Mouse (Mus musculus) retina, embryonic 14.5 days (tissue): Measurements from ENCODE around the gene Acvr2a.

ENCODE experiments used
- DNase-seq: peaks from one replicate; pipeline ENCODE4 v3.0.0-alpha.2; 2015; ENCODE audit warnings: low spot score

Gene Acvr2a

DNA sequence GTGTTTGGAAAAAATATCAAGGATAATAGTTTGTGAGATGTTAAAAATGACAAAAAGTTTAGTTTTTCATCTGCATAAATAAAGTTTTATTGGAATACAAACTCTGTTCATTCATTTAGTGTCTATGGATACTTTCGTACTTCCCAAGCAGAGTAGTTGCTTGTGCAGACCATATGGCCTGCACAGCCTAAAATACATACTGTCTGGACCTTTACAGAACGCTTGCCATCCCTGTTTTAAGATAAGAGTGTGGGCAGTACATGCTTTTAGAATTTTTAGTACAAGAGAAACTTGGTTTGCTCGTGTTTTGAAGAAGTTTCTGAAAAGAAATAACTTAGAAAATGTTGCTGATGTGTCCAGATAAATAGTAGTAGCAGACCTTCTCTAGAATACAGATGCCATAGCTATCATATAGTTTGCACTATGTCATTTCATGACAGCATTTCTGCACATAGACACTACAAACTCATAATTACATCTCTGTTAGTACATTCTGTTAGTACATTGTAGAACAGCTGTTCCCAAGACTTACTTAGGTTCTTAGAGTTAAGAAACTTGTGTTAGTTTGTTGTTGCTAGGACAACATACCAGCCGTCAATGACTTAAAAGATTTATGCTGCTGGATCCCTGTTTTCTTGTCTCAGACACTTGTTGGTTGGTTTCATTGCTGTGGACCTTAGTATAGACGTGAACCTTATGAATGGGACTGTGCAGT lies 54.4 kb downstream of the Acvr2a start:
- no peak for DNase-seq

DNA sequence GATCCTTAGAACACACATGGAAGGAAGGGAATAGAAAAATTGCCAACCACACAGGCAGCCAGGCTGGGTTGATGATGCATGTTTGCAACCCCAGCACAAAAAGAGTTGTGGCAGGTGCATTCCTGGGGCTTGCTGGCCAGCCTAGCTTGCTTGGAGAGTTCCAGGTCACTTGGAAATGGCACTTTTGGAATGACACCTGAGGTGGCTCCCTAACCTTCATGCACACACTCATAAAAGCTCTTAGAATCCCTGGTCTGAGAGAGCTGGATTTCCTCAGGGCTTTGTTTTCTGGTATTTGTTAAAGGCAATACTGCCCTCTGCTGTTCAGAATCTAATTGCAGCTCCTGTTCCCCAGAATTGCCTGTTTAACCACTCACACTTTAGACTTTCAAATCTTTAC lies 72.0 kb downstream of the Acvr2a start:
- DNase-seq: peak; percentile 92

DNA sequence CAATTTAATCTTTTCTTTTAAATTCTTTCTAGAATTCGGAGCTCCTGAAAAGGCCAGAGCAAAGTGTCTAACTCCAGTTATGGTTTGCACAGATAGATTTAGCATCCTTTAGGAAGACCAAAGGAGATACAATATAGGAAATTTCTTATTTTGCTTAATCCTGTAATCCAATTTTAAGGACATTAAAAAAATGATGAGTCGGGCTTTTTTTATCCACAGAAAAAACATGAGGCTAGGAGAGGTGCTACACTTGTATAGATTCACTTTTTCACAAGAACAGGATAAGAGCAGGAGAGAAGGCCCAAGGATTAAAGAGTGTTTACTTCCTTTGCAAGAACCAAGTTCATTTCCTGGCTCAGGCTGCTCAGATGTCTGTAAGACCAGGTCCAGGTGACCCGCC lies 81.3 kb downstream of the Acvr2a start:
- no peak for DNase-seq

DNA sequence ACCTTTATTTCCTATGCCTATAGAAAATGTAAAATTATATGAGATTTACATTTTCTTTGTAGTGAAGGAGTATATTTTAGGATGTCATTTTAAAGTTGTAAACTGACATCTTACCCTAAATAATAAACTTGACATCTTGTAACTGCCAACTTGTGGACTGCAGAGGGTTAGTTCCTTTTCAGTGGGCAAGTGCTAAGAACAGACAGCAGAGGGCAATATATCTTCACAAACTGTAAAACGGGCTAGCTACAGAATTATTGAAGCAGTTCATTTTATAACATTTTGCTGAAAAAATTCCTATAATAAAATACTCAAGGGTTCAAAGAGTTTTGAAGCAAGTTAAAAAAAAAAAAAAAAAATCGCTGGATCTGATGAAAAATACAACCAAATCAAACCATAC lies 95.0 kb downstream of the Acvr2a start:
- peak; percentile 57 for DNase-seq

DNA sequence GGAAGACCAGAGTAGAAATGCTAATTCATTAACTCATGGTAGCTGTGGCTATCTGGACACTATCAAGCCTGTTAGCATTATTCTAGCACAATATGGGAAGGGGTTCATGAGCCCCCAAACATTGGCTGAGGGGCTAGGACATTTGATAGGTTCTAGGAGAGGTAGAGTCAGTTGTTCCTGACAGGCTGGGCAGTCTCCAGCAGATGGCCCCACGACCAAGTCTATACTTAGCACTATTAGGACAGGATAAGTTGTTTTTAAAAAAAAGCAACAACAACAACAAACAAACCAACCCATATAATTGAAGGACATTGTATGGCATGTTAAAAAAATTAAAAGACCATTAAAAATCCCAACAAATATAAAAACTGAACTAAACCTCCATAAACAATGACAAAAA lies 100.3 kb downstream of the Acvr2a start:
- DNase-seq: no peak

DNA sequence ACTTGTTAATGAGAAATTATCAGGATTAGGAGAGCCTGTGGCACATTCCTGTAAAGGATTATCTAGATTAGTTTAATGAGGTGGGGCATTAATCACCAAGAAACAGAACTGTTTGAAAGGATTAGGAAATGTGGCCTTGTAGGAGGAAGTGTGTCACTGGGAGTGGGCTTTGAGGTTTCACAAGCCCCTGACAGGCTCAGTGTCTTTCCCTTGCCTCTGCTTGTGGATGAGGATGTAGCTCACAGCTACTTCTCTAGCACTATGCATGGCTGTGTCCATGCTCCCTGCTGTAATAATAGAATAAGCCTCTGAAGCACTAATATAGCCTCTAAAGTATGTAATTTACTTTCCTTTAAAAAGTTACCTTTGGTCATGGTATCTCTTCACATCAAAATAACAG lies 101.9 kb downstream of the Acvr2a start:
- peak; percentile 9 for DNase-seq

DNA sequence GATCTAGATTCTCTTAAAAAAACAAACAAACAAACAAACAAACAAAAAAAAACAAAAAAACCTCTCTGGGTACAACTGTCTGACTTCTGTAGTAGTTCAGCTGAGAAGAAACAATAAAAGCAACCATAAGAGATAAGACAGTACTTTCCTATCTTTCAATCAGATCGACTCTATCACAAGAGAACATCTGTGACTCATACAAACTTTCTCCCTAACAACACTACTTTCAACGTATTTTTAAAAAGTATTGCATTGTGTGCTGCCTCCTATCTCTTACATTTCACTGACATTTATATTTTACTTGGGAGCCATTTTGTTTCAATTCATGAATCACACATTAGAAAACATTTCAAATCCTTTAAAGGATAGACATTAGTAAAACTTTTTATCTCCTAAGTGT lies 121.1 kb downstream of the Acvr2a start:
- no peak for DNase-seq

DNA sequence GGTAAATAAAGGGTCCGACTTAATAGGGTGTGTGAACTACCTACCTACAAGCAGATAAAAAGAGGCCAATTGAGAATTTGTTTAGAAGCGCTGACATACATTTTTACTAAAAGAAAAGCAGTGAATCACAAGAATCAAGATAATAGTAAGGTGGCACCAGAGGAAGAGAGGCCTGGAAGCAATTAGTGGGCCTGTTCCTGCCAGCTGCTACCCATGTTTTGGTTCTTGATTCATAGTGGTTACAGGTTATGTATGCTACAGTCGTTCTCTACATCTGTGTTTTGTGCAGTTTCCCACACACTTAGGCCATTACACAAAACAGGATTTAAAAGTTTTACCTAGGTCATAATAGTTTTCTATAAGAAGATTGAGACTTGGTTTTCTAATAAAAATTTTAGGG lies 133.9 kb downstream of the Acvr2a start:
- DNase-seq: peak; percentile 9

DNA sequence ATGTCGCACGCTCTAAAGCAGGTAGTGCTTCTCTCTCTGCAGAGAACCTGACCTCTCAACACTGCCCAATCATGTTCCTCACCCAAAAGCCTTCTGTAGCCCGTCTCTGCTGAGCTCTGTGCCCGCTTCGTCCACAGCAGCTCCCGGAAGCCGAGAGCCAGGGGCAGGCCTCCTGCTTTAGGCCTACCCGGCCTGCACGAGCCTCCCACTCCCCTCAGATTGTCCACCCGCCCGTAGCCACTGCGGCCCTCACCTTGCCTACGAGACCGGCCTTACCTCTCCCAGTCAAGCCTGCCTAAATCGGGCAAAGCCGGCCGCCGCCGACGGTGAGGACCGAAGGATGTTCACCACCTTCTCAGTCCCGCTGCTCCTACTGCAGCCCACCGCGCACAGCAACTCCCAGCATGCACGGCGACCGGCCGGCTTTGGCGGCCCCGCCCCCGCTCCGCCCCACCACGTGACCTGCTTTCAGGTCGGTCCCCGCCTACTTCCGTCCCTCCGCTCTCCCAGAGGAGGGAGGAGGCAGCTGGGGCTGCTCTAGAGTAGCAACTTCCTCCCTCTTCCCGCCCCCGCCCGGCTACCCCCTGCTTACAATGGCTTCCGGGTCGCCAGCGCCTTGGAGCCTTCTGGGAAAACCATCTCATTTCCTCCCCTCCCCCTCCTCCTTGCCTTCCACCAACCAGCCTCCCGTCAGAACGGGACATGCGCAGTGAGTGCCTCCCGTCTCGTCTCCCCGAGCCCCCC lies 135.1 kb downstream of the Acvr2a start, which contains the start of gene Mbd5:
TSS of gene Mbd5 (plus strand) at position 668 of the 744 bp plus-strand sequence.
- peak; percentile 98 for DNase-seq

DNA sequence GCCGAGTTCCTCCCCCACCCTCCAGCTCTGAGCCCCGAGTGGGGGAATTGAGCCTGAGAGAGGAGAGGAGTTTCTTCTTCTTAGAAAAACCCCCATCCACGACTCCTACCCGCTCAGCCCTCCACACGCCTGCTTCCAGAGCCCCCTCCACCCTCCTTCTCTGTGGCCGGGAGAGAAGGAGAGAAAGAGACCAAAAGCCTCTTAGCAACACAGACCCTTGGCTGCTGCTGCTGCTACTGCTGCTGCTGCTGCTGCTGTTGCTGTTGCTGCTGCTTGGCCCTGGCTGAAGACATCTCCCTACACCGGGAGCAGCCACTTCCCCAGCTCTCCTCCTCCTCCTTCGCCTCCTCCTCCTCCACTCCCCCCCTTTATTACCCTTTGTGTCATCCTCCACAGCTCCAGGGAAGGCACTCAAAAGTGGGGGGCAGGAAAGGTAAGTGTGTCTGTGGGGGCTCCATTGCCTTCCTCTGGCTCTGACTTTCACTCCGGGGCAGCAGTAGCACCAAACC lies 135.9 kb downstream of the Acvr2a start:
- DNase-seq: peak; percentile 64

DNA sequence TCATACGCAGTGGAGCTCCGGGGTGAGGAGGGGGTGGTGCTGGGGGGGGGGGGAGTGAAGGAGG lies 136.2 kb downstream of the Acvr2a start, which contains the start of gene Orc4:
TSS of gene Orc4 (minus strand) at position 26 of the 64 bp plus-strand sequence.
- DNase-seq: no peak

DNA sequence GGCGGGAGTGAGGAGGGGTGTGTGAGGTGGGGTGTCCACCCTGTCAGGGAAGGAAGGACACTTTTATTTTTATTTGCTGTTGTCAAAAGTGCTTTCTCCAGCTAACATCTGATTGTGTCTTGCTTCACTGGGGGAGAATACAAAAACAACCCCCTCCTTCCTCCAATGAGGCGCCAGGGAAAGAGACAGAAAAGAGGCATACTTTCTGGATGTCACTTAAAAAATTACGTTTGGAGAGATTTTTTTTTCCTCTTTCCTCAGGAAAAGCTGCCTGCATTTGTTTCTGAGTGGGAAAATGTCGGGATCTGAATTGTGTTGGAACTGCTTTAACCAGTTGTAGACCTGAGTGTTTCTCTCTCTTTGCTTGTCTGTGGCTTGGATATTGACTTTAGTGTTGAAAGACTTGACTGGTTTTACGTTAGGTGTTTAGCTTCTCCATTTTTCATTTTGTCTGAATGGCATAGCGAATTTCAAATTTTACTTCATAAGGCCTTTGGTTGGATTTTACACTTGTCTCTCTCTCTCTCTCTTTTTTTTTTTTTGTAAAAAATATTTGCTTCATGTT lies 136.5 kb downstream of the Acvr2a start:
- peak; percentile 8 for DNase-seq
